Mouse (Mus musculus) CD4-positive, CD25-positive, alpha-beta regulatory T cell, adult 4 months (primary cell): ENCODE data around the gene Ifi203. TPM values are rescaled to one million over a fixed set of nuclear protein-coding genes. Genes with fewer than 3 reads are reported as not detected.
"Not testable (repeated sequence)": the region's sequence is repeated elsewhere in the genome, so short reads cannot be mapped to it uniquely, and the experiment has no call there.

Experiments used
- ATAC-seq: one replicate; pipeline ENCODE4 v1.8.0; 2017
- polyA plus RNA-seq, 2 experiments: library from polyadenylated mRNA; unstranded; fragments of 100-300 nt; shearing (Covaris generic); gene quantifications; one replicate each; pipeline ENCODE4 v1.2.1; 2017

The Ifi203 gene
- 100 to 1,000 TPM; 265 to 384 TPM for polyA plus RNA-seq

GRCm38 (mm10) chr1:173941924-173942779, at the start of gene Ifi203, which contains the start of gene Mndal:
TSS of gene Ifi203 (minus strand) at chr1:173942672.
TSS of gene Mndal (minus strand) at chr1:173942491.
- peak; percentile 80 for ATAC-seq

DNA sequence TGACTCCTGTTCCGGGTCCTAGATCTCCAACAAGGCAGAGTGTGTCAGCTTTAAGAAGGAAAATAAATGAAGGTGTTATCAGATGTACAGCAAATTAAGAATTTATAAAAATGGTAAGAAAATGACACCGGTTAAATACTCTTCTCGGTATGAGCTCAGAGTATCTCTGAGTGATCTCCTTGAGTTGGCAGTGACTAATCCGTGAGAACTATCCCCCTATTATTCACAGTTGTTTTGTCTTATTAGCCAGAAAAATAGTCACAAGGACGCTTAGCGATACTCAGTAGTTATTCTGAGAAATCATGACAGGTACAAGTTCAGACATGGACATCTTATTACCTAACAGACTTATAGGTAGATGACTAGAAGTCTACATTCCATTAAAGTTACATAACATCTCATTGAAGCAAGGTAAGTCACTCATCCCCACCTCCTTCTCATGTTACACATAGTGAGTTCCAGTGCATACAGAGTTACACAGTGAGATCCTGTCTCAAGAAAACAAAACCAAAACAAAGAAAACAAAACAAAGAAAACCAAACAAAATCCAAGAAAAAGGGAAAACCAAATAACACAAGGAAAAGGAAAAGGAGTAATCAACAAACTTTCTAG, 40.3 kb upstream of the Ifi203 start, which contains the start of gene Ifi202b:
Ifi202b (minus strand) TSS at position 51 of the 612 bp plus-strand sequence.
- not testable (repeated sequence) for ATAC-seq

GRCm38 (mm10) chr1:173981038-173981437, 38.6 kb upstream of the Ifi203 start:
- not testable (repeated sequence) for ATAC-seq

DNA sequence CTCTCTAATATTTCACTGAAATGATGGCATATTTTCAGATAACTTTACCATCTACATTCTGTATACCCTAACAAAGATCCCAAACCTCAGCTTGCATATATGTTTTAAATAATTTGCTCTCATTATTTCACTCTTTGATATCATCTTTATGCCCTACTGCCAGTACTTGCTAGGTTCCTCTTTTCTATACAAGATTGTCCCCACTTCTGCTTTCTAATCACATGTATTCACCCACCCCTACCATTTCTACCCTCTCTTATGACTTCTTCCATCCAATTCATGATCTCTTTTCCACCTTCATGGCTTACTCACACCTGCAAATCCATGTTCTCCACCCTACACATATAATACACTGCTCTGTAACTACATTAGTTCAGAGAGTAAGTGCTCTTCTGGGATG, 35.1 kb upstream of the Ifi203 start:
- ATAC-seq: no peak

DNA sequence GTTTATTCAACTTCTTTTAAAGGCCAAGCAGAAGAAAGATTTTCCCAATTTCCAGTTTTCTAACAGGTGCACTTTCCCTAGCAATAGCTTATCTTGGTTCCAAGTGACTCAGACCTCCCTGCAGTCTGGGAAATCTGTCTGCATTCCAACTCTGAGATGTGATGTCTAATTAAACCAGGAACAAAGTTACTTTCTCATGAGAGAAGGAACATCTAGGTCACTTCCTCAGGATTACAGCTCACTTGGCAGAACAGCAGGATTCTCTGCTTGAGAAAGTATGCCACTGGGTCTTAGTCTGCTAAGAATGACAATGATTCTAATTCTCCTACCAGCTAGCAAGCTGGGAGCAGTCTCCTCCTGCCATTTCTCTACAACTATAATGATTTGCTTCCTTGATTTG, 30.6 kb upstream of the Ifi203 start:
- ATAC-seq: no peak

DNA sequence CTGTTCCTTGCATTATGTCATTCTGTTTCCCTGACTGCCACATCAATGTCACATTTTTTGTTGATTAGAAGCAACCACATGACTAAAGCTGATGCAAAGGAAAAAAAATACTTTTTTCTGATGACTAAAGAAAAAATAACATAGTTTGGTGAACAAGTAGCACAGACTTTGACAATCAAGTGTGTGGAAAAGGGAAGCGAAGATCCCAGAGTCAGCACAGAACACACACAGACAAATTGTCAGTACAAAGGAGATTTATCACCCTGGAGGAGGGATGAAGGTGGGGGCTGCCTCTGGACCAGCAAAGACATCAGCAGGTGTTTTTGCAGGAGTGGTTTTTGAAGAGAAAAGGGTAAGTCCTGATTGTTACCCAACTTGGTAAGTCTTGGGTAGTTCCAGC, 19.0 kb upstream of the Ifi203 start:
- ATAC-seq: not testable (repeated sequence)

DNA sequence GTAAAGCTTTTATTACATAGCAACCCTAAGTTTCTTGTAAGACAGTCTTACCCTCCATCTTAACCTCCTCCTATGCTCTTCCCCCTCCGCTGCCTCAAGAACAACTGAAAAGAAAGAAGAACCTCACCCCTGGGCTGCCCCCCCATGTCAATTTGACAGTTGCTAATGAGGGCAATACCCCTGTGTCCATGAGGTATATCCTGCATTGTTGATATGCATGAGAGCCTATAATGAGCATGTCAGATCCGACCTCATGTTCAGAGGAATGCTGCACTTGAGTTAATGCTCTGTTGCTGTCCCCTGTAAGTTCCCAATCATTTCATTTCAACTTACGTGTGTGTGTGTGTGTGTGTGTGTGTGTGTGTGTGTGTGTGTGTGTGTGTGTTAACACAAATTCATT, 17.5 kb upstream of the Ifi203 start:
- ATAC-seq: not testable (repeated sequence)

- ATAC-seq: not testable (repeated sequence)
Measured at GRCm38 (mm10) chr1:173955839-173956527, 13.5 kb upstream of the Ifi203 start.

- no peak for ATAC-seq
Measured at GRCm38 (mm10) chr1:173955071-173955796, 12.8 kb upstream of the Ifi203 start.

DNA sequence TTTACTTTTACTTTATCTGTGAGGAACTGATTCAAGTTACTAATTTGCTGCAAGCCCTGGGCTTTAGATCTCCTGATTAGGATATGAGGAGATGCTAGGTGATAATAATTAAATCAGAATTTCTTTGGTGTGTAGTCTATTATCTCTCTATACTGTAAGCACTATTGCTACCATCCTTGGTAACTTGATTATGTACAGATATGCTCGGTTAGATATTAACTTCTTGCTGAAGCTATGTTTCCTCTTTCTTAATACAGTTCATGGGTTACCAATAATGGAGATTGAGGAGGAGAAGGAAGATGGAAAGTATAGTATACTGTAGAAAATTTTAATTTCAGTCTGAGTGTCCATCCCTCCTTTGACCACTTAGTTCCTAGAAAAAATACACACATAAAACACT, 11.1 kb upstream of the Ifi203 start:
- ATAC-seq: no peak

DNA sequence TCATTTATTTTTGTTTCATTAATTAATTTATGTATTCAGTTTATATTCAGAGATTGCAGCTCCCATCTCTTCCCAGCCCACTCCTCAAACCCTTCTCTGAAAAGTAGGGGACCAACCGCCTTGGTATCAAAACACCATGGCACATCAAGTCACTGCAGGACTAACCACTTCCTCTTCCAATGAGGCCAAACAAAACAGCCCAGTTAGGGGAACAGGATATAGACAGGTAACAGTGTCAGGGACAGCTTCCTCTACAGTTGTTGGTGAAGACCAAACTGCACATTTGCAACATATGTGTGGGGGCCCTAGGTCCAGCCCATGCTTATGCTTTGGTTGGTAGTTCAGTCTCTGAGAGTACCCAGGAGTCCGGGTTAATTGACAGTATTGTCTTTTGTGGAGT, 6.6 kb upstream of the Ifi203 start:
- peak; percentile 97 for ATAC-seq

- not testable (repeated sequence) for ATAC-seq
Measured at GRCm38 (mm10) chr1:173942780-173943066, 251 bp upstream of the Ifi203 start.

DNA sequence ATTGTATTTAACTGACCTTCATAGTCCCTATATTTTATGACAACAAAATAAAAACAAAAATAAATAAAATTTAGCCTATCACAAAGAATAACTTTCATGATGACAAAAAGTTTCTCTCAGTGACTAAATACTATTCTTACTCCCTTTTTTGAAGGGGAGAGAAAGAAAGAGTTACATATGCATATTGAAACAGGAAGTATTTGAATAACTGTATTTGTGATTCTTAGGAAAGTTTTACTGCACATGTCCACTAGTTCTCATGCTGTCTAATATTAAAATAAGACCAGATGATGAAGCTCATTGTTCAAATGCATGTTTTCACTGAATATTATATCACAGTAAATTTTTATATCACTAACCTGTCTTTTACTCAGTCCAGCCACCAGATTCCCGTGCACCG, 950 bp downstream of the Ifi203 start:
- peak; percentile 22 for ATAC-seq

- peak; percentile 51 for ATAC-seq
Measured at GRCm38 (mm10) chr1:173919279-173919678, 23.2 kb downstream of the Ifi203 start.

DNA sequence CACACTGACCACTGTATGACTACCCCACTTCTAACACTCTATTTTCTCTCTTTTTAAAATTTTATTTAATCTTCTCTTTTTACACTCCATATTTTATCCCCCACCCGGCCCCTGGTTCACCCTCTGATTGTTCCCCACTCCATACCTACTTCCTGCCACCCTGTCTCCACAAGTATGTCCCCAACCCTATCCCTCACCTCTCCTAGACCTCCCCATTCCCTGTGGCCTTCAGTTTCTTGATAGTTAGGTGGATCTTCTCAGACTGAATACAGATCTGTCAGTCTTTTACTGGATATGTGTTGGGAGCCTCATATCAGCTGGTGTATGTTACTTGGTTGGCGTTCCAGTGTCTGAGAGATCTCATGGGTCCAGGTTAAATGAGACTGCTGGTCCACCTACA, 27.9 kb downstream of the Ifi203 start:
- ATAC-seq: no peak

DNA sequence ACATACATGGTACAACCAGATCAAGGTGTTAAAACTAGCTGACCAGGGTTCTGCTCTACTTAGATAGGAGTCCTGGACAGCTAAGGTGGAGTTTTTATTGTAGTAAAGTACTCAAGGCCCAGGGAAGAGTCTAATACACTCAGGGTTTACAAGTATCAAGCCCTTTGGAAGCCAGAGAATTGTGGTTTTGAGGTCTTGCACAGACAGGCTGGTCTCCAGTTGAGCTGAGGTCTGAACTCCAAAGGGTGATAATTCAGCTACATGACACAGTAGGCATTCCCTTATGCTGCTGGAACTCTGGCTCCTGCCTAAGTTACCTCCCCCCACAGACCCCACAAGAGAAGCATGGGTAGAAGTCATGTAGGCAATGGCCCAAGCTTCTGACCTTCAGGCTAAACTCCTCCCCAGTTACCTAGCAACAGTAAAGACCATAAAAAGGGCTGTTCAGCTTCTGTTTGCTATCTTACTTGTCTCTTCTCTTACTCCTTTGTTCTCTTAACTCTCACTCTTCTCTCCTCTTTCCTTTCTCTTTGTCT, 29.1 kb downstream of the Ifi203 start:
- peak; percentile 22 for ATAC-seq

- peak; percentile 46 for ATAC-seq
Measured at GRCm38 (mm10) chr1:173912548-173913255, 29.8 kb downstream of the Ifi203 start, which contains the start of gene Ifi211. TSS of gene Ifi211 (minus strand) at chr1:173913046.

DNA sequence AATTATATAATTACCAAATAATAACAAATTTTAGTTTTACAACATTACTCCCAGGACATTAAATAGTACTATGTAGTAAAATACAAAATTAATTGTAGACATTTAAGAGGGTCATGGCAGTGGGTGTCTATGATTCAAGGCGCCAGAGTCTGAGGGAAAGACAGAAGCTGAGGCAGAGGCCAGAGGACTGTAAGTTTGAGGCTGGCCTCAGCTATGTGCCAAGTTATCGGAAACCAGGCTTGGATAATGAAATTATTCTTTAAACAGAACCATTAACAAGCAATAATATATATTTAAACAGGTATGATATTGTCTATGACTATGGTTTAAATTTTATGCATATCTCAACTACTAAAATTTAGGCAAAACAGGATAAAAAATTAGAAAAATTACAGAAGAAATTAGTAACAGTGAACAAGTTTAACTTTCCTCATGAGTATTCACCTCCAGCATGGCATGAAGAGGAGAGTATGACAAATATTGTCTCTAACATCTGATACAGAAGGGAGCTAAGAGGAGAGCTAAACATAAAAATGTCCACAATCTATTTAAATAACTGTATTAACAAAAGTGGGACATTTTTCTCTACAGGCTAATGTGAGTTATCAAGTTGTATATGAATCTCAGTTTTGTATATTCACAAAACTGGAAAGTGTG, 30.5 kb downstream of the Ifi203 start:
- no peak for ATAC-seq

DNA sequence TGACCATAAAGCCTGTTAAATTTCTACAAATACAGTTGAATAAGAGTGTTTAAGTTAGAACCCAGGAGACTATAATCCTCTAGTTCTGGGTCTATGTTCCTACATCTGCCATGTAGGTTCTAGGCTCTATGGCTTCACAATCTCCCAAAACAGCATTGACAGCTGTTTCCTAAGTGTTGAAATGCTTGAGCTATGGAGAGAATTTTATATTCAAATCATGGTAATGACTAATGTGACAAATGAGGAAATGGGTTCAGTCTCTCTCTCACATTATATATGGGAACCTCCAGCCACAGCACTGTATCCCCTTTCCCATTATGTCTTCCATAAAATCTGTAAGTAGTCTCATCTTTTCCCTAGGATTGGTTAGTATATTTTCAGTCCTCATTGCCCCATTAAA, 34.1 kb downstream of the Ifi203 start:
- not testable (repeated sequence) for ATAC-seq

DNA sequence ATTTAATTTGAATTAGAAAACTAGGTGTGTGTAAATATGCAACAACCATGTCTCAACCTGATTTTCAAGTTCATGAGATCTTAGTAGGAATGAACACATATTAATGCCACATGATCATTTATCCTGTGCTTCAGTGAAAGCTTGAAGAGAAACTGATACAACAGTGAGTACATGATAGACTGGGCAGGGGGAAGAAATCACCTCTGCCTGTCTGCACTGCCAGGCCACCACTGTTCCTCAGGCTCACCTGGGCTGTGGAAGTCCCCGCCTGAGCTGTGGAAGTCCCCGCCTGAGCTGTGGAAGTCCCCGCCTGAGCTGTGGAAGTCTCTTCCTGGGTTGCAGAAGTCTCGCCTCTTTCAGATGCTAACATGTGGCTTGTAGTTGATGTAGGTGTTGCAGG, 36.6 kb downstream of the Ifi203 start:
- ATAC-seq: peak; percentile 91

DNA sequence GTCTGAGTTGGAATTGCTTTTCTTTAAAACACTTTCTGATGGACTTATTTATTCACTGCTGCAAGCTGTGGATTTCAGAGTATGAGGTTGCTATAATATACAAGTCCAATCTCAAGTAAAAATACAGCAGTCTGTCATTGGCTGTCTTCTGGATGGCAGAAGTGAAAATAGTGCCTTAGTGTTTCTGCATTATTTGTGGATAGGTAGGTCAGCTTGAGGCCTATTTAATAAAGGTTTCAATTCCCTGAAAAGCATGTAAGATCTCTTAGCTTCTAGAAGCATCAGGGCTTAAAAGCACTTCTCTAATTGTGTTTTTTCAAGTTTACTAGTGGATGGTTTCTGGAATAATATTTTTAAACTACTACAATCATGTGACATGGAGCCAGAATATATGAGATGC, 52.7 kb downstream of the Ifi203 start:
- not testable (repeated sequence) for ATAC-seq
